Mouse (Mus musculus) kidney, adult 8-10 months (tissue): ENCODE data around the gene Trim80.
"Not testable (repeated sequence)": the region's sequence is repeated elsewhere in the genome, so short reads cannot be mapped to it uniquely, and the experiment has no call there.

Experiments used
- DNase-seq, 2 experiments: peaks; one replicate each; pipeline ENCODE4 v3.0.0; 2022

Gene Trim80

DNA sequence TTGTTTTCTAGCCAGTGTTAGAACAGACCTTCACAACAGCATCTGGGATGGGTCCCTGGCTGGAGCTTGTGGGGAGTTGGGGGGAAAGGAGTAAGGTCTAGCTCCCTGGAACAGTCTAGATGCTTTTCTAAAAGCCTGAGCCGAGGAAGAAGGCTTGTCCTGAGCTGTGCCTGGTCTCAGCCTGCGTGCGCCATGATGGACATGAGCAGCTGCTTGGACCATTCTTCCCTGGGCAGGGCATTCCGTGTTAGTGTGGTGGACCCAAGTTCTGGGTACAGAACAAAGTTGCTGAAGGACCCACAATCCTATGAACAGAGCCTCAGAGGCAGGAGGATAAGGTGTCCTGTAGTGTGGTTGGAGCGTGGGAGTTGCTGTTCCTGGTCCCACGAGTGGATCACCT lies 9.8 kb upstream of the Trim80 start:
- no peak for DNase-seq

DNA sequence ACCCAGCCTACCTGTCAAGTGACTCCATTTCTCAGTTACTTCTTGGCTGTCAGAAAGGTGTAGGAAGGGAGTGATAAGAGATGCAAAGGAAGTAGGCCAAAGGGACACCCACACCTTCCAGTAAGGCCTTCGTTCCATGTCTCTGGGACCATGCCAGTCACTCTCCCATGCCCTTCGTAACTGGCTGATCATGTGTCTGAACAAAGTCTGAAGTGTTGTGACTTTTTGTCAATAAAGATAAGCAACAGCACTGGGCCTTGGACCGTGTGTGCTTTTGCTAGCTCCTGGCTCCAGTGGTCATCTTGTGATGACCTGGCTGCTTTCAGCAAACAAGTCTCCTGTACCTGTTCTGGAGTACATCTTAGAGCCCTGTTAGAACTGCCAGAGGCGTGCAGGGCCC lies 7.5 kb upstream of the Trim80 start:
- no peak for DNase-seq

DNA sequence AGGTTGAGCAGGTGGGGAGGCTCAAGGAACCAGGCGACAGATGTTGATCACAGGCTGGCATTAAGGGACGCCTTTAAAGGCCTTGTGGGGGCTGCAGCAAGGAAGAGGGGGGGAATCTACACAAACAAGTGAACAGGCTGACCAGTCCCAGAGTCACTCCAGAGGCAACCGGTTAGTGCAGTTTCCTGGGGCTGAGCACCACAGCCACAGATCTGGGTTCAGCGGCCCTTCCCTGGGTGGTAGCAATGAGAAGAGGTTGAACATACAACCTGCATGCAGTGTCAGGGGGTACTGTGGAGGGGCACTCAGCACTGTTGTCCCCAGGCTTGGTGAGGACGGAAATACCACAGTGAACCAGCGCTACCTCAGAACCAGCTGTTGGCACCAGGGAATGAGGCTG lies 7.0 kb upstream of the Trim80 start:
- no peak for DNase-seq

DNA sequence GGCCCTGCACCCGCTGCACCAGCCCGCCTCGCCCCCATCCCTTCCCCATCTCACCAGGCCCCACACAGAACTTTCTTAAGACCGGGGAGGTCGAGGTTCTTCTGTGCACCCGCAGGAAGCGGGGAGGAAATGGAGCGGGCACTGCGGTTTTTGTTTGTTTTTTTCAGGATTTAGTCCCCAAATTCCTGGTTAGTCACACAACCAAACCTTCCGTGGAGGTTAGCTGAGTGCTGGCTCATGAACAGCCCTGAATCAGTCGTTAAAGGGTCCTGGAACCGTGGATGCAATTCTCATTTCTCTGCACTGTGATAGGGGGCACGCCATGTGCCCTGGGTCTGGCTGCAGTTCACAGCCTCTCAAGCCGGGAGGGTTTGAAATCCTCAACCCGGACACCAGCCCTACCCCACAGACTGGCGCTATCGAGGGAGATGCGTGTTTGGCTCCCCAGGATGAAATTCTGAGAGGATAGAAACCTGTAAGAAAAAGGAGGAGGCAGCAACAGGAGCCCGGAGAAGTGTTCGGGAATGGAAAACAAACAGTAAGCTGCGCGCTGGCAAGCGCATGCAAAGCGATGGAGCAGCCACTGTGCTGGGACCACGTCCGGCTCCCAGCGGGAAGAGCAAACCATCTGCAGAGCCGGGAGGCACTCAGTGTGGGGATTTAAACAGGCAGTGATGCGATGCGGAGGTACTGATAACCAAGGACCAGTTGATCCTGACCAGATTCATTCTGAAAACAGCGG lies 4.6 kb upstream of the Trim80 start:
- DNase-seq: no peak

DNA sequence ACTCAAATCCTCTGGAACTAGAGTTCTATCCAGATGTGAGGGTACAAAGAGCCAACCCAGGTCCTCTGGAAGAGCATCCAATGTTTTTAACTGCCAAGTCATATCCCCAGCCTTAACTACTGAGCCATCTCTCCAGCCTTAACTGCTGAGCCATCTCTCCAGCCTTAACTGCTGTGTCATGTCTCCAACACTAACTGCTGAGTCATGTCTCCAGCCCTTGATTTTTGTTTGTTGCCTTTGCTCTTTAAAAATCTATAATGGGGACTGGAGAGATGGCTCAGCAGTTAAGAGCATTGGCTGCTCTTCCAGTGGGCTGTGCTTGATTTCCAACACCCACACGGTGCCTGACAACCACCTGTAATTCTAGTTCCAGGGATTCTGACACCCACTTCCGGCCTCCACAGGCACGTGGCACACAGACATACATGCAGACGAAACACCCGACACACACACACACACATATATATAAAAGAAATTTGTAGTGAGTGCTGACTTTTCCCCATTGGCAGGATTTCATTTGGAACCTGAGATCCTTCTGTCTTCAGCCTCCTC lies 2.7 kb upstream of the Trim80 start:
- no peak for DNase-seq

DNA sequence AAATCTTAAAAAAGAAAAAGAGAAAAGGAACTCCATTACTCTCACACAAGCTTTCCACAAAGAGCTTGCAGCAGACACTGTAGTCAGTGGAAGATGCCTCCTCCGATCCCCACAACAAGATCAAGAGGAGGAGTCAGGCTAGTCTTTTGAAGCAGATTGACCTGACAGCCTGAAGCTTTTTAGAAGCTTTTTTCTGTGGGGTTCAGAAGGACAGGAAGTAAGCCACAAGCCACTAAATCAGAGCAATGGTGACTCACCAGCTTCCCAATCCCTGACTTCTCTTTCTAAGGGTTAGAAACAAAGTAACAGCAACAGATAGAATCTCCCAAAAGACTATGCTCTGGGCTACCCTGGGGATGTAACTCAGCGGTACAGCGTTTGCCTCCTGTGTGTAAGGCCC lies 1.0 kb upstream of the Trim80 start:
- no peak for DNase-seq

DNA sequence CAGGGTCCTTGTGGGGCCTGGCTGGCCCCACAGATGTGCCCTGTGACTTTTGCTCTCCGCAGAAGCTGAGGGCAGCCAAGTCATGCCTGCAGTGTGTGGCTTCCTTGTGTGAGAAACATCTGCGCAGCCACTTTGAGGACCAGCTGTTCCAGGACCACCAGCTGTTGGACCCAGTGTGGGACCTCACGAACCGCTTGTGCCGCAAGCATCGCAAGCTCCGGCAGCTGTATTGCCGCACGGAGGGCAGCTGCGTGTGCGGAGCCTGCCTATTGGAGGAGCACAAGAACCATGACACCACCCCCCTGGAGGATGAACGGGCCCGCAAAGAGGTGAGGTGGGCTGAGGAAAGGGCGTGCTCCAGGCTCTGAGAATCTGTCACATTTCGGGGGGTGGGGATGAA lies 1.1 kb downstream of the Trim80 start:
- no peak for DNase-seq

DNA sequence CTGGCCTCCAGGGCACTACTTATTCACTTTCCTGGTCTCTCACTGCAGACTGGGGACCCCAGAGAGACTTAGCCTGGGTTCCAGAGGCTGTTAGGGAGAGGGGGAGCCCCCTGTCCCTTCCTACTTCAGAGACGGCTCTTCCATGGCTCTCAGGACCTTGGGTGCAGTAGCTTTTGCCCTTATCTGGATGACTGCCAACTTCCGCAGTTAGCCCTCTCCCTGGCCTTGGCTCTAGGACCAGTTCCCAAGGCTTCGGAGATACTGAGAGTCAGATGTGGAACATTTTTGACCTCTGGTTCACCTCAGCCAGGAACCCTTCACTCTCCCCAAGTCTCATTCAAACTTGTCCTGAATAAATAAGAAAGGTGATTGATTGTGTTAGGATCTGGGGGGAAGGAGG lies 6.6 kb downstream of the Trim80 start:
- DNase-seq: peak; percentile 60 to 75

DNA sequence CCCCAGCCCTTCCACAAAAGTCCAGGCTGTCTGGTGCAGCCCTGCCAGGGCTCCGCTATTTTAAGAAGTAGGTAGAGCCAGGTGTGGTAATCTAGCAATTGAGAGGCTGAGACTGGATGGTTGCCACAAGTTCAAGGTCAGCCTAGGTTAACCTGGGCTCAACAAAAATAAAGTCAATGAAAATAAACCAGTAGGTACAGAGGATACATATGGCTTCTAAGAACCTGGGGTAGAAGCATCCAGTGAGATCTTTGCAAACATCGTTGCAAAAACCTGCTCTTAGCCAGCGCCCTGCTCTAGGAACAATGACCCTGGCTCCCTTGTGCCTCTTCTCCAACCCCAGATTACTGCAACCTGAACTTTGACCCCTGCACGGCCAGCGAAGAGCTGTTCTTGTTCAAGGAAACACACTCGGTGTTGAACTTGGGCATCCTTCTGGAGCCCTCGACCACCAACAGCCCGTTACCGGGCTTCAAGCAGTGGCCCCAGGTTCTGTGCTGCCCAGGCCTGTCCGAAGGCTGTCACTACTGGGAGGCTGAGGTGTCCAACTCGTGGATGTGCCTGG lies 7.1 kb downstream of the Trim80 start:
- DNase-seq: peak in 1 of 2 experiments; percentile 65

DNA sequence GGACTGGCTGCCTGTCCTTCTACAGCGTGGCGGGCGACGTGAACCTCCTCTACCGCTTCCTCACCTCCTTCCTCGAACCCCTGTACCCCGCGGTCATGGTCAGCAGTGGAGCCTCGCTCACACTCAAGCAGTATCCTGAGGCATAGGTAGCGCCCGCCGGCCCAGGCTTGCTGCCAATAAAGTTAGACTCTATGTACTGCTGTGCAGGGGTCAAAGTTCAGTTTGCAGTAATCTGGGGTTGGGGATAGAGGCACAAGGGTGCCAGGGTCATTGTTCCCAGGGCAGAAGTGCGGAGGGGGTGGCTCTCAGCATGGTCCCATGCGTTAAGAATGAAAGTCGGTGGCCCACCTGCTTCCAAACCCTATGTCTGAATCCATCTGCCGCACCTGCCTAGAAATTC lies 7.7 kb downstream of the Trim80 start:
- peak; percentile 84 to 85 for DNase-seq

DNA sequence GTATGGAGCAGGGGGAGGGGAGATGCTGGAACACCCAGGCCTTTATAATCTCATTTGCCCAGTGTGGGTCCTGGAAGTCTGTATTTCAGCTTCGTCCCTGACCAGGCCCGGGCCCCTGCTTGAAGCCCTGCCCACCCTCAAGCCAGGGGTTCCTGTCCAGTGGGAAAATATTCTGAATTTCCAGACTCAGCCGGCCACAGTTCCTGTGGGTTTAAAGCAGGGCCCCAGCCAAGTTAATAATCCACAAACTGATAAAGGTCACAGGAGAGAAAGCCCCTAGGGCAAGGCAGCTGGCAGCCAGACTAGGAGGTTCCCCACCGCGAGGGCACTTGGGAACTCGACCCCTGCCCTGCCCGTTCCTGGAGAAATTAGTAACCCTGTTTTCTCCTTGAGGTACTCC lies 8.7 kb downstream of the Trim80 start:
- peak; percentile 84 to 94 for DNase-seq

DNA sequence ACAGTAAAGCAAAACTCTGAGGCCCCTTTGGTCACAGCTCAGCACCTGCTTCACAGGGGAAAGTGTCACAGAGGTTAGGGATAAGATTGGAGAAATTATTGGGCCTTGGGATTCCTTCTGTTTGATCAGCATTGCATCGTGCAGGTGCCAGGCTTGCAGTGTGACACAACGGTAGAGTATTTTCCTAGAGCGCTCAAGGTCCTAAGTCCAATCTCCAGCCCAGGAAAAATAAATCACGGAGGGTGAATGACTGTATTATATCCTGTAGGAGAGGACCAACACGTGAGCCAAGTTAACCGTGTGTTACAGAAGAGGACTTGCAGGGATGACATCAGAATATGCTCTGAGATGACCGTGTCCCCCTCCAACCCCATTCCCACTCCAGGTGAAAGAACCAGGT lies 9.8 kb downstream of the Trim80 start:
- DNase-seq: peak; percentile 60 to 75

DNA sequence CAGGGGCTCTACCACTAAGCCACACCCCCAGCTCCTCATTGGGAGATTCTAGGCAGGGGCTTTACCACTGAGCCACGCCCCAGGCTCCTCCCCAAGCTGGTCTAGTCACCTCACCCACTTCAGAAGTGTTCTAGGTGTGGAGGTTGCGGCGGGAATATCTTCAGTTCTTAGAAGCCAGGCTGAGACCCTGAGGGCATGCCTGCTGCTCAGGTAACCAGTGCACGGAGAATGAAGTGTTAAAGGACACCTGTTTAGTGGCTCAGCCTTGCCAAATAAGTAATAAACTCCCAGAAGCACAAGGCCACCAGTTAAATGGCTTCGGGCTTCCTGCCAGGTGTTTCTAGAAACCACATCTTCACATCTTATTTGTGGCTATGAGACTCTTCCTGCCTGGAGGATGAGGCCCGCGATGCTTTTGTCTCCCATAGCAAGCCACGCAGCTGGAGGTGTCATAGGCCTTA lies 11.5 kb downstream of the Trim80 start:
- DNase-seq: no peak

DNA sequence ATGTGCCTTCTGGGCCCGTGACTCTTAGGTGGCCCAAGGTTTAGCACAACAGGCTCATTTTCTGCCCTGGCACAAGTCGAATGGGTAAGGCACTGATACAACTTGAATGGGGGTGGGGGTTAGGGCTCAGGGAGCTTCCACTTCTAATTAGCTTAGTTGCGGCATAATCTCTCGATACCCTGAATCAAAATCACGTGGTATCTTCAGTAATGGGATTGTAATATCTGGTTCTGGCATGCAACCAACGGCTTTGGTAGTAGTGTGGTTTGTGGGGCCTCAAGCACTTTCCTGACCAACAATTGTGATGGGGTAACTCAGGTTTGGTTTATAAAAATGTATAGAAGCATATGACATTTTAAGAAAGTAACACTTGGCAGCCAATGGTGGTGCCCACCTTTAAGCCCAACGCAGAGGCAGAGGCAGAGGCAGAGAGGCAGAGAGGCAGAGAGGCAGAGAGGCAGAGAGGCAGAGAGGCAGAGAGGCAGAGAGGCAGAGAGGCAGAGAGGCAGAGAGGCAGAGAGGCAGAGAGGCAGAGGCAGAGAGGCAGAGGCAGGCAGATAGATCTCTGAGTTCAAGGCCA lies 12.0 kb downstream of the Trim80 start:
- no peak for DNase-seq

DNA sequence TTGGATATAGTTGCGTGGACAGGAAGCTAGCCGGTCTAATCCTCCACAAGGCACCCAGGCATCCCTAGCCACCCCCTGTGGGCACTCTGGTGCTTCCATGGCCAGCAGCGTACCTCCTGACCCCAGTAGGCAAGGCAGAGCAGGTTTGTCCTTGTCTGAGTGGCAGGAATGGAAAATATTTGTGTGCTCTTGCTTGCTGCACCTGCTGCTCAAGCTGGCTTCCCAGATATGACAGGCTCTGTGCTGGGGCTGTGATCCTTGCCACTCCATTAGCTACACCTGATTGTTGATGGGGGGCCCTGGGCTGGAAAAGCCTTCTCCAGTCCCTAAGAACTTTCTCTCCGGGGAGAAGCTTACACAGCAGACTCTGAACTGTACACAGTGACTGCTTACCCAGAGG lies 13.0 kb downstream of the Trim80 start:
- DNase-seq: no peak

DNA sequence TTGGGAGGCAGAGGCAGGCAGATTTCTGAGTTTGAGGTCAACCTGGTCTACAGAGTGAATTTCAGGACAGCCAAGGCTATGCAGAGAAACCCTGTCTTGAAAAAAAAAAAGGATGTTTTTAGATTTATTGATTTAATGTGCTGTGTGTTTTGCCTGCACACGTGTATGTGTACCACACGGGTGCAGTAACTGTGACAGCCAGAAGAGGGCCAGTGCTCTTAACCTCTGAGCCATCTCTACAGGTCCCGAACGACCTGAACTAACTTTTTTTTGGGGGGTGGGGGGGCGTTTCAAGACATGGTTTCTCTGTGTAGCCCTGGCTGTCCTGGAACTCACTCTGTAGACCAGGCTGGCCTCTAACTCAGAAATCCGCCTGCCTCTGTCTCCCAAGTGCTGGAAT lies 14.5 kb downstream of the Trim80 start:
- not testable (repeated sequence) for DNase-seq

DNA sequence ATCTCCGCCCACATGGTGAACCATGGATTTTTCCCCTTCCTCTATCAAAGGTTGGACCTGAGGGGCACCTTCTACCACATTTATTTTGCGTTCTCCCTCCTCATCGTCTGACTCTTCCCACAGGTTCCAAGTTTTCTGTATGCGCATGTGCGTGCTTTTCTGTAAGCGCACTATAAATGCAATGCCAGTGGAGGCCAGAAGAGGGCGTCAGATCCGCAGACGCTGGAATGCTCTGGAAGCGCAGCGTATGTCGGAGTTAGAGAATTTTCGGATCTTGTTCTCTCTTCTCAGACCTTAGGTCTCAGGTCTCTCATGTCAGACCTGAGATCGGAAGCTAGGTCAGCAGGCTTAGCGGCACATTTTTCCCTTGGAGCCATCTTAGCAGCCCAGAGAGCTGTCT lies 15.3 kb downstream of the Trim80 start:
- no peak for DNase-seq

DNA sequence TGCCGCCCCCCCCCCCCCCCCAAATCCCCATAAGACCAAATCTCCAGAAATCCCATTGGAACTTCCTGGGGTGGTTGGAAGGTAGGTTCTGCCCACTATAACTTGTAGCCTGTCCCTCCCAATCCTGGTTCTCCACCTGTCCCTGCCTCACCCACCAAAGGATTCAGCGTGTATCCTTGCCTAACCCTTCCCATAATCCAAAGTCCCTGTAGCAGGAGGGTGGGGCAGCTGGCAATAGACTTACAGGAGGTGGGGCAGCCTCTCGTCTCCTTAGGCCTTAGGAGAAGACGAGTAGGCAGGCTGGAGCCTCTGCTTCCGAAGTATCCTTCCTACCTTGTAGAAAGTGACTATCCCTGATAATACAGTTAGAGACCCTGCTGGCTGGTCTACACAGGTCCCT lies 15.8 kb downstream of the Trim80 start:
- DNase-seq: no peak

DNA sequence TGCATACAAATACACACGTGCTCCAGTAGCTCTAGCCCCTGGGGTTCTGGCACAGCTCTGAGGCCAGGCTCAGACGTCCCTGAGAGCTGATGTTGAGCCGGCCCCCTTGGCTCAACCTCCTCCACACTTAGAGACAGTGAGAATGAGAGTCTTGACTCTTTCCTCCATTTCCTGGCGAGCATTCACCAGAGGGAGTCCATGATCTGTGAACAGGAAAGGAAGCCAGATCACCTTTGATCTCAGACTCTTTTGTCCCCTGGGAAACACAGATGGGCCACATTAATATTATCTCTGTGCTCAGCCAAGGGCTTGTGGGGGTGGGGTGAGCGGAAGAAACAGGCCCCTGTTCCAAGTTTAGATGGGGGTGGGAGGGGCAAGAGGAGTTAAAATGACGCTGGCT lies 17.1 kb downstream of the Trim80 start:
- DNase-seq: peak in 1 of 2 experiments; percentile 60

DNA sequence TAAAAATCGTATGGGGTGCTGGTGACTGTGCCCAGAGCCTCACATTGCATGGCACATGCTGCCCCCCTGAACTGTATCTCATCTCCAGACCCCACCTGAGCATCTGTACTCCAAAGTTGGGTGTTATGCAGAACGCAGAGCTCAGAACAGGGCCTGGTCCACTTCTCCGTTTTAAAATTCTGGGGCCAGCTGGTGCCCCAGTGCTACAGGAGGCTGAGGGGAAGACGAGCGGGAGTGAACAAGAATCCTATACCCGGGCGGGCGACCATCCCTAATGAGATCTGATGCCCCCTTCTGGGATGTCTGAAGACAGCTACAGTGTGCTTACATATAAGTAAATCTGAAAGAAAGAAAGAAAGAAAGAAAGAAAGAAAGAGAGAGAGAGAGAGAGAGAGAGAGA lies 20.6 kb downstream of the Trim80 start:
- DNase-seq: no peak

DNA sequence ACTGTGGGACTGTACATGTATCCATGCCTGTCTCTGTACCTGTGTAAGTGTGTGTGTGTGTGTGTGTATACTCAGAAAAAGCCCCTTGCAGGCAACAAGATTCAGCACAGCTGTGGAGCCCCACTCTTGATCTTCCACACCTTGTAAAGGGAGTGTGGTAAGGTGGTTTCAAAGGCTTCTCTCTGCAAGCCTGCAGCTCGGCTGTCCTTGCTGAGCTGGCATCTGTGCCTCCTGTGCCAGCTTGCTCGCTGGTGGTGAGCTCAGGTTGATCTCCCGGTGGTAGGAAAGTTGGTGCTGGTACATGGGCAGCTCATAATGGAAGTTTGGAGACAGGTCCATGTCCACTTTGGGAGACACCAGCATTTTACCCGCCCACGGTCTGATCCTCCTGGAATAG lies 21.5 kb downstream of the Trim80 start:
- no peak for DNase-seq

DNA sequence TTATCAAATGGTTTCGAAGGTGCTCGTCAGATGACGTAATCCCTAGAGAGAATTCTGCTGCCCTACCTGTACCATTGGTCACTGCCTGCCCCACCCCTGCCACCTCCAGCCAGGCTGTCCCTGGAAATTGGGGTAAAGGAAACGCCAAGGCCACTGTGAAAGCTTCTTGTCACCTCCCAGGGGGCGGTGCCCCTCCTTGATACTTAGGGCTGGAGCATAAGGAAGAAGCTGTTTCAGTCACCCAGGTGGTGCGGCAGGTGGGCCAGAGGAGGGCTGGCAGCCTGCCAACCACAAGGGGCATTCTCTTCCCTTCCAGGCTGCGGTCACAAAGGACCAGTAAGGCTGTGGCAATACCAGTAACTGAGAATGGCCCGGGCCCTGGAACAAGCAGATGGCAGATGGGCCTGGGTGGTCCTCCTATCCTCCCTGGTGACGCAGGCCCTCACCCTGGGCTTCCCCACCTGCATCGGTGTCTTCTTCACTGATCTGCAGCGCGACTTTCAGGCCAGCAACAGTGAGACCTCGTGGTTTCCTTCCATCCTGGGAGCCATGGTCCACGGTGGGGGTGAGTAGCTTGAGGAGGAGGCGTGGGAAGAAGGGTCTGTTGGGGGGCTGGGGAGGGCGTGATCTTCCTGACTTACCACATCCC lies 22.0 kb downstream of the Trim80 start, which contains the start of gene Slc16a5:
TSS of gene Slc16a5 (plus strand) at position 232 of the 649 bp plus-strand sequence.
- peak in 1 of 2 experiments; percentile 41 for DNase-seq

DNA sequence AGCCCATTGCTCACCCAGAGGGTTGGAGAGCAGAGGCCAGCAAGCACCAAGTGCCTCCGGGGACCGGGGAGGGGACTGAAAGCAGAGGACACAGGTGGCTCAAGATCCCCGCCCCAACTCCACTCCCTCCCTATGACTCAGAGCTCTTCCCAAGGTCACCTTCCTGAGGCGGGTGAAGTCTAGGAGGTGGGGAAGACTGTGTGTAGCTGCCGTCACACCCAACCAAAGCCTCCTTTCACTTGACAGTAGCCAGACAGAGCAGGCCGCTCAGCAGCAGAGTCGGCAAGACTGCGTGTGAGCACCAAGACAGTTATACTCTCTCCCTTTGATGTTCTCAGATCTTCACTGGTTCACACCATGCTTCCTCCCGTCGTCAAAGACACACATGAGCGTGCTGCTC lies 23.1 kb downstream of the Trim80 start:
- DNase-seq: peak in 1 of 2 experiments; percentile 44

DNA sequence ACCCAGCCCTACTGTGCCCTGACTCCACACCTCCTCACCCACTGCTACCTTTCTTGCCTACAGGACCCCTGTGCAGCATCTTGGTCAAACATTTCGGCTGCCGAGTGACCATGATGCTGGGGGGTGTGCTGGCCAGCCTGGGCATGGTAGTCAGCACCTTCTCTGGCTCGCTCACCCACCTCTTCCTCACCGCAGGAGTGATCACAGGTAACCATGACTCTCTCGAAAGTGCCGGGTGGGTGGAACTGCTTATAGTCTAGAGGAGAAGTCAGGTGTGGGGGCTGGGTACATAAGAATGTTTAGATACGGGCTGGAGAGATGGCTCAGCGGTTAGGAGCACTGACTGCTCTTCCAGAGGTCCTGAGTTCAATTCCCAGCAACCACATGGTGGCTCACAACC lies 24.5 kb downstream of the Trim80 start:
- DNase-seq: no peak
